Mouse (Mus musculus) embryonic facial prominence, embryonic 10.5 days (tissue): ENCODE measurements around the gene Gm15448. TPM values are rescaled to one million over a fixed set of nuclear protein-coding genes. Genes with fewer than 3 reads are reported as not detected.
"Not testable (repeated sequence)": the region's sequence is repeated elsewhere in the genome, so short reads cannot be mapped to it uniquely, and the experiment has no call there.

Experiments used
- DNase-seq: peaks from one replicate; pipeline ENCODE4 v3.0.0-alpha.2; 2017; ENCODE audit warnings: low spot score
- H3K27ac ChIP-seq: fragments of 300-500 bp; sonication (generic); replicated peaks from 2 replicates; pipeline ENCODE4 v1.5.1; 2016; ENCODE audit warnings: mild to moderate bottlenecking
- H3K27me3 ChIP-seq: fragments of 300-500 bp; sonication (generic); replicated peaks from 2 replicates; pipeline ENCODE4 v1.6.1; 2016; ENCODE audit warnings: low read depth, mild to moderate bottlenecking; ENCODE audit not compliant: poor library complexity, severe bottlenecking
- H3K36me3 ChIP-seq: fragments of 300-500 bp; sonication (generic); replicated peaks from 2 replicates; pipeline ENCODE4 v1.6.1; 2016; ENCODE audit warnings: mild to moderate bottlenecking, moderate library complexity
- H3K4me1 ChIP-seq: fragments of 300-500 bp; sonication (generic); 2 replicates; pipeline ENCODE4 v1.6.1; 2016
- H3K4me3 ChIP-seq: fragments of 300-500 bp; sonication (generic); 2 replicates; pipeline ENCODE4 v1.5.1; 2016; ENCODE audit warnings: mild to moderate bottlenecking, moderate library complexity
- H3K9me3 ChIP-seq: fragments of 300-500 bp; sonication (generic); 2 replicates; pipeline ENCODE4 v1.6.1; 2016; ENCODE audit warnings: mild to moderate bottlenecking
- WGBS: fragments of 180-500 bp; shearing (Covaris S2); methylation state at CpG from one replicate; pipeline ENCODE4 v1.1.7; 2016; 5-methylcytosine and 5-hydroxymethylcytosine counted together
- polyA plus RNA-seq: library from polyadenylated mRNA; unstranded; fragments of >200 nt; fragmentation: Nextera tagmentation; extraction: Ambion mirVana; gene quantifications from 2 replicates; pipeline ENCODE4 v1.2.1, GENCODE M21; 2016

Gene Gm15448
- polyA plus RNA-seq: not detected in 2 replicates

DNA sequence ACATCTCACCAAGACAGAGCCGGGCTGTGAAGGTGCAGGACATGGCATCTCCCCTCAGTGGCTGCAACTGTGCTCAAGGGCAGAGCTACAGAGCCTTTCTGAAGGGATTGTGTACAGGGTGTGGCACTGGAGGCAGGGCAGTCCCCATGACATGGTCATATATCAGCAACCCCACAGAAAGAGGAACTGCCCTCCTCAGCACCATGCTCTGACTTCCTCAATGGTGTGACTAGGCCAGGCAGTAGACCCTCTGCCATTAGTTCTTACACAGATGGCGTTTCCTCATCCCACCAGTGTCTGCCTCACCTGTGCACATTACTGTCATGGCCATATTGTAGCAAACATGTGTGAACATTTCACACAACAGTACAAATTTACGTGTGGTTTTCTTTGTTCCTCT, at the start of gene Gm15448:
TSS of gene Gm15448 (minus strand) at position 89 of the 400 bp plus-strand sequence.
- H3K4me1 ChIP-seq, H3K9me3 ChIP-seq, H3K36me3 ChIP-seq, H3K27me3 ChIP-seq, H3K4me3 ChIP-seq, H3K27ac ChIP-seq, DNase-seq: not testable (repeated sequence)
- WGBS: 53% methylated on average over 2 of the region's 3 CpGs

- not testable (repeated sequence) for DNase-seq, H3K4me1 ChIP-seq, H3K4me3 ChIP-seq, H3K27ac ChIP-seq, H3K36me3 ChIP-seq, H3K9me3 ChIP-seq, H3K27me3 ChIP-seq
- WGBS: no CpG with 5 or more reads among the region's 1 CpGs
These were observed 49.5 kb upstream of the Gm15448 start for GRCm38 (mm10) chr7:3875032-3875431.

- H3K4me3 ChIP-seq, H3K36me3 ChIP-seq, H3K27me3 ChIP-seq, H3K4me1 ChIP-seq, H3K27ac ChIP-seq, DNase-seq, H3K9me3 ChIP-seq: not testable (repeated sequence)
- no CpG with 5 or more reads among the region's 2 CpGs for WGBS
These were observed 19.5 kb upstream of the Gm15448 start, which contains the start of gene Pira2 for GRCm38 (mm10) chr7:3844951-3845350. Gene Pira2 (minus strand): TSS chr7:3845051.

DNA sequence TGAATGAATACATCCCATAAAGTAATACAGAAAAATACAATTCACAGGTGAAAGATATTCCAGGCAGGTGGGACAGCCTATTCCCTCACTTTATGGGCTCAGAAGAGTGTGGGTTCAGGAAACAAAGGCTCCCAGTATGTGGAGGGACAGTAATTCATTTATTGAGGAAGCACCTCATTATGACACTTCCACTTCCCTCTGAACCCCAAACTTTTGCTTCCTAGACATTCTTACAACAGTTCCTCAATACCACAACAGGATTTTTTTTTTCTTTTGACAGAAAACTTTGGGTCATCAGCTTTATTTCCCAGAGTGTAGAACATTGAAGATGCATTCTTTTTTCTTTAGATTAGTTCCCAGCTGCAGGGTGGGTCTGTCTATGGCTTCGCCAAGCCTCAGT, 12.4 kb upstream of the Gm15448 start:
- WGBS: no CpG with 5 or more reads among the region's 1 CpGs
- H3K27me3 ChIP-seq, H3K27ac ChIP-seq, H3K4me3 ChIP-seq, DNase-seq, H3K36me3 ChIP-seq, H3K4me1 ChIP-seq, H3K9me3 ChIP-seq: not testable (repeated sequence)

DNA sequence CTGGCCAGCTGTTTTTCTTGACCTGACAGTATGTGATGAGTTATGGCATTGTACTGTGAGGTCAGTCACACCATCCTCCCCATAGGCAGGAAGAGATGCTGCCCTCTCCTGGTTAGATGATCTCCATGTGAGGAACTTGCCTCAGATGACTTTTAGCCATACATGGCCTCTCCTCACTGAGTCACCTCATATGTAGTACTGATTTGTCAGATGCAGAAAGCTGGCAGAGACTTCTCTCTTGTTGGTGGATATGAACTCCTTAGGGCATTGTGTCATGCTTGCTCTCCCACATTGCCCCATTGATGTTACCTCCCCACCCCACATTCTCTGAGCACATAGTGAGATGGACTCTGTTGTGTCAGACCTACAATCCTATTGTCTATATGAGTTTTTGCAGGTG, 5.1 kb upstream of the Gm15448 start:
- not testable (repeated sequence) for H3K36me3 ChIP-seq, H3K4me1 ChIP-seq, H3K27me3 ChIP-seq, DNase-seq, H3K27ac ChIP-seq, H3K4me3 ChIP-seq, H3K9me3 ChIP-seq

- not testable (repeated sequence) for H3K4me1 ChIP-seq, DNase-seq, H3K4me3 ChIP-seq, H3K27ac ChIP-seq, H3K9me3 ChIP-seq, H3K27me3 ChIP-seq, H3K36me3 ChIP-seq
These were observed 13.6 kb downstream of the Gm15448 start for GRCm38 (mm10) chr7:3811912-3812311.

GRCm38 (mm10) chr7:3802935-3803334, 22.6 kb downstream of the Gm15448 start:
- H3K36me3 ChIP-seq, DNase-seq: not testable (repeated sequence)
- 87% methylated on average over 4 of the region's 4 CpGs for WGBS

GRCm38 (mm10) chr7:3799940-3800339, 25.5 kb downstream of the Gm15448 start:
- H3K36me3 ChIP-seq, DNase-seq, H3K27me3 ChIP-seq, H3K4me1 ChIP-seq, H3K27ac ChIP-seq, H3K9me3 ChIP-seq, H3K4me3 ChIP-seq: not testable (repeated sequence)
- 79% methylated on average over 3 of the region's 3 CpGs for WGBS

More at GRCm38 (mm10) chr7:3802935-3803334, 22.6 kb downstream of the Gm15448 start:
- H3K27ac ChIP-seq, H3K4me3 ChIP-seq, H3K9me3 ChIP-seq, H3K27me3 ChIP-seq, H3K4me1 ChIP-seq: not testable (repeated sequence)

- not testable (repeated sequence) for H3K4me1 ChIP-seq, H3K27me3 ChIP-seq
These were observed 29.2 kb downstream of the Gm15448 start for GRCm38 (mm10) chr7:3796286-3796685.

More at GRCm38 (mm10) chr7:3796286-3796685, 29.2 kb downstream of the Gm15448 start:
- H3K36me3 ChIP-seq, H3K4me3 ChIP-seq, H3K9me3 ChIP-seq, H3K27ac ChIP-seq, DNase-seq: not testable (repeated sequence)

Other genes starting within 250 kb of the Gm15448 start
- gene Oscar, start 209.5 kb downstream of the Gm15448 start, polyA plus RNA-seq: 0.13 TPM in 1 of 2 replicates, not detected in the other
- gene Ndufa3, start 208.3 kb downstream of the Gm15448 start, polyA plus RNA-seq: 365 and 398 TPM in 2 replicates
- 31.0 and 33.0 TPM in 2 replicates for gene Tfpt, start 195.8 kb downstream of the Gm15448 start, polyA plus RNA-seq
- 179 and 183 TPM in 2 replicates for gene Prpf31, start 195.7 kb downstream of the Gm15448 start, polyA plus RNA-seq
- 85.6 and 88.0 TPM in 2 replicates for gene Cnot3, start 180.4 kb downstream of the Gm15448 start, polyA plus RNA-seq
- 15.8 and 17.8 TPM in 2 replicates for gene Leng1, start 159.8 kb downstream of the Gm15448 start, polyA plus RNA-seq
- 5.7 and 6.8 TPM in 2 replicates for gene Tmc4, start 148.1 kb downstream of the Gm15448 start, polyA plus RNA-seq
- 301 and 306 TPM in 2 replicates for gene Tsen34, start 132.8 kb downstream of the Gm15448 start, polyA plus RNA-seq
- gene Mboat7, start 132.2 kb downstream of the Gm15448 start, polyA plus RNA-seq: 39.3 and 40.4 TPM in 2 replicates
- 1,397 and 1,414 TPM in 2 replicates for gene Rps9, start 121.7 kb downstream of the Gm15448 start, polyA plus RNA-seq
- gene Pirb, start 105.3 kb downstream of the Gm15448 start, polyA plus RNA-seq: 0.10 and 0.21 TPM in 2 replicates
- gene Pira2, start 19.4 kb upstream of the Gm15448 start, polyA plus RNA-seq: 0.06 and 0.12 TPM in 2 replicates
- not detected in 2 replicates for gene Gm14548, start 72.4 kb upstream of the Gm15448 start, polyA plus RNA-seq
- 0.08 TPM in 1 of 2 replicates, not detected in the other for gene Lilra6, start 89.8 kb upstream of the Gm15448 start, polyA plus RNA-seq
- 0.13 and 0.22 TPM in 2 replicates for gene Lair1, start 237.5 kb upstream of the Gm15448 start, polyA plus RNA-seq